In genomic region chr15:79333409-79333808, GRCm38 (mm10) we compare ENCODE assay signal across 13 mouse cellular contexts. TPM values are rescaled to one million over a fixed set of nuclear protein-coding genes. Genes with fewer than 3 reads are reported as not detected.
A peak's percentile ranks its signal among the peaks of the same experiment; 100 is the strongest.
DNase-seq lines count a peak whose midpoint lies in the region; ATAC-seq and TF ChIP-seq lines count a peak whose summit lies in the region.
"Had no signal": no experiment of that assay in that cellular context is flagged by ENCODE, and none has a peak within 500 bp of the region (broad histone marks: within the 10 kb centered on the region; RNA-seq: fewer than 3 reads in every experiment).

No protein-coding gene starts in this region.

- no peak overlapping the region for H3K27ac ChIP-seq in kidney, postnatal 0 days
- H3K27ac ChIP-seq in kidney, embryonic 14.5 days (ENCODE audit: low read depth, low read length), result no peak overlapping the region
- no peak overlapping the region for H3K27ac ChIP-seq in intestine, postnatal 0 days (ENCODE audit: low read depth, low read length)
- no peak overlapping the region for H3K27ac ChIP-seq in hindbrain, embryonic 16.5 days (ENCODE audit: low read depth, low read length)
- no peak overlapping the region for H3K27ac ChIP-seq in midbrain, embryonic 16.5 days (ENCODE audit: low read length)
- H3K27ac ChIP-seq: layer of hippocampus, adult 2 months; limb, embryonic 13.5 days; midbrain, embryonic 15.5 days had no signal

- WGBS in kidney, postnatal 0 days, result 56% methylated on average over 4 of the region's 4 CpGs
- 59% methylated on average over 4 of the region's 4 CpGs for WGBS in kidney, embryonic 14.5 days
- 36% methylated on average over 4 of the region's 4 CpGs for WGBS in intestine, postnatal 0 days
- WGBS in hindbrain, embryonic 16.5 days, result 78% methylated on average over 4 of the region's 4 CpGs
- 89% methylated on average over 4 of the region's 4 CpGs for WGBS in midbrain, embryonic 16.5 days

- H3K9me3 ChIP-seq in kidney, postnatal 0 days (replicated peaks; ENCODE audit: low read length), result no peaks in the 10 kb centered on the region
- H3K9me3 ChIP-seq in kidney, embryonic 14.5 days (ENCODE audit: control insufficient read depth, low read length), result no peaks in the 10 kb centered on the region
- no peaks in the 10 kb centered on the region for H3K9me3 ChIP-seq in intestine, postnatal 0 days (ENCODE audit: control insufficient read depth)
- no peaks in the 10 kb centered on the region for H3K9me3 ChIP-seq in hindbrain, embryonic 16.5 days (ENCODE audit: control insufficient read depth, low read length)
- no peaks in the 10 kb centered on the region for H3K9me3 ChIP-seq in midbrain, embryonic 16.5 days (replicated peaks; ENCODE audit: control insufficient read depth, low read length, poor library complexity, severe bottlenecking)
- H3K9me3 ChIP-seq: limb, embryonic 13.5 days; midbrain, embryonic 15.5 days had no signal

- H3K4me3 ChIP-seq in kidney, postnatal 0 days (replicated peaks; ENCODE audit: low read depth, low read length), result no peak overlapping the region
- H3K4me3 ChIP-seq in kidney, embryonic 14.5 days (ENCODE audit: low read length), result no peak overlapping the region
- no peak overlapping the region for H3K4me3 ChIP-seq in intestine, postnatal 0 days (ENCODE audit: low read depth, low read length)
- no peak overlapping the region for H3K4me3 ChIP-seq in hindbrain, embryonic 16.5 days (ENCODE audit: low read length)
- no peak overlapping the region for H3K4me3 ChIP-seq in midbrain, embryonic 16.5 days (ENCODE audit: low read depth, low read length)
- H3K4me3 ChIP-seq: layer of hippocampus, adult 2 months; limb, embryonic 13.5 days; midbrain, embryonic 15.5 days had no signal

- no peaks in the 10 kb centered on the region for H3K4me1 ChIP-seq in kidney, postnatal 0 days (replicated peaks; ENCODE audit: insufficient read depth, low read length)
- H3K4me1 ChIP-seq in kidney, embryonic 14.5 days (ENCODE audit: control insufficient read depth, insufficient read depth, low read length), result no peaks in the 10 kb centered on the region
- H3K4me1 ChIP-seq in intestine, postnatal 0 days (replicated peaks; ENCODE audit: control insufficient read depth, insufficient read depth, low read length), result no peaks in the 10 kb centered on the region
- no peaks in the 10 kb centered on the region for H3K4me1 ChIP-seq in hindbrain, embryonic 16.5 days (ENCODE audit: control insufficient read depth, insufficient read depth, low read depth, low read length)
- H3K4me1 ChIP-seq in midbrain, embryonic 16.5 days (ENCODE audit: control insufficient read depth, insufficient read depth, low read length), result no peaks in the 10 kb centered on the region
- H3K4me1 ChIP-seq: midbrain, embryonic 15.5 days had no signal

- H3K27me3 ChIP-seq in kidney, postnatal 0 days (ENCODE audit: insufficient read depth, low read length), result no peaks in the 10 kb centered on the region
- H3K27me3 ChIP-seq in kidney, embryonic 14.5 days (ENCODE audit: control insufficient read depth, insufficient read depth, low read length), result no peaks in the 10 kb centered on the region
- H3K27me3 ChIP-seq in intestine, postnatal 0 days (replicated peaks; ENCODE audit: control insufficient read depth, insufficient read depth, low read length), result no peaks in the 10 kb centered on the region
- H3K27me3 ChIP-seq in hindbrain, embryonic 16.5 days (replicated peaks; ENCODE audit: control insufficient read depth, insufficient read depth, low read length), result no peaks in the 10 kb centered on the region
- H3K27me3 ChIP-seq in midbrain, embryonic 16.5 days (ENCODE audit: control insufficient read depth, insufficient read depth, low read depth, low read length), result no peaks in the 10 kb centered on the region
- H3K27me3 ChIP-seq: limb, embryonic 13.5 days; midbrain, embryonic 15.5 days had no signal

- H3K4me2 ChIP-seq in kidney, postnatal 0 days (ENCODE audit: low read length), result no peak overlapping the region
- no peak overlapping the region for H3K4me2 ChIP-seq in kidney, embryonic 14.5 days (replicated peaks; ENCODE audit: low read depth, low read length)
- H3K4me2 ChIP-seq in intestine, postnatal 0 days (replicated peaks; ENCODE audit: low read depth), result no peak overlapping the region
- no peak overlapping the region for H3K4me2 ChIP-seq in hindbrain, embryonic 16.5 days (ENCODE audit: low read length)
- H3K4me2 ChIP-seq in midbrain, embryonic 16.5 days (ENCODE audit: low read length), result no peak overlapping the region
- H3K4me2 ChIP-seq: limb, embryonic 13.5 days; midbrain, embryonic 15.5 days had no signal

- H3K9ac ChIP-seq in kidney, postnatal 0 days (ENCODE audit: low read depth, low read length), result no peak overlapping the region
- no peak overlapping the region for H3K9ac ChIP-seq in kidney, embryonic 14.5 days (ENCODE audit: low read depth, low read length)
- H3K9ac ChIP-seq in intestine, postnatal 0 days (ENCODE audit: low read depth, low read length), result no peak overlapping the region
- H3K9ac ChIP-seq in hindbrain, embryonic 16.5 days (ENCODE audit: low read depth, low read length), result no peak overlapping the region
- H3K9ac ChIP-seq in midbrain, embryonic 16.5 days (ENCODE audit: low read depth, low read length), result no peak overlapping the region
- H3K9ac ChIP-seq: limb, embryonic 13.5 days; midbrain, embryonic 15.5 days had no signal

- no peak for TF ChIP-seq CTCF in kidney, postnatal 0 days (IDR thresholded peaks at IDR 0.05; ENCODE audit: low read depth)
- TF ChIP-seq CTCF in intestine, postnatal 0 days (IDR thresholded peaks at IDR 0.05; ENCODE audit: low read depth), result peak; percentile 21; the same call in 1 of the 2 replicates

- no peak for ATAC-seq in kidney, postnatal 0 days (replicated peaks; ENCODE audit: low FRiP score, low read depth)
- ATAC-seq in kidney, embryonic 14.5 days (ENCODE audit: low FRiP score, low TSS enrichment), result no peak
- no peak for ATAC-seq in intestine, postnatal 0 days
- no peak for ATAC-seq in hindbrain, embryonic 16.5 days
- no peak for ATAC-seq in midbrain, embryonic 16.5 days
- ATAC-seq: midbrain, embryonic 15.5 days had no signal

- DNase-seq in kidney, postnatal 0 days (ENCODE audit: low spot score), result peak; percentile 59
- DNase-seq in MN1 (ENCODE audit: low spot score), result peak; percentile 77
- DNase-seq in skeletal muscle tissue, adult 2 months (ENCODE audit: low read depth, low spot score), result peak; percentile 47
- DNase-seq: cerebellum, adult 9-10 months; heart, postnatal 4 days; thymus, postnatal 36 days had no signal

- H3K36me3 ChIP-seq in kidney, postnatal 0 days (ENCODE audit: insufficient read depth, low read length), result no peaks in the 10 kb centered on the region
- H3K36me3 ChIP-seq in kidney, embryonic 14.5 days (ENCODE audit: control insufficient read depth, insufficient read depth, low read length), result no peaks in the 10 kb centered on the region
- no peaks in the 10 kb centered on the region for H3K36me3 ChIP-seq in intestine, postnatal 0 days (ENCODE audit: control insufficient read depth, insufficient read depth)
- H3K36me3 ChIP-seq in hindbrain, embryonic 16.5 days (ENCODE audit: control insufficient read depth, insufficient read depth, low read length), result no peaks in the 10 kb centered on the region
- no peaks in the 10 kb centered on the region for H3K36me3 ChIP-seq in midbrain, embryonic 16.5 days (ENCODE audit: control insufficient read depth, insufficient read depth, low read length)
- H3K36me3 ChIP-seq: limb, embryonic 13.5 days; midbrain, embryonic 15.5 days had no signal

RNA-seq across cellular contexts. Expression of gene Pla2g6, which starts 5.2 kb away (rescaled TPM):
- 10.7 and 12.2 TPM in 2 replicates for polyA plus RNA-seq in kidney, postnatal 0 days (2015; fragmentation: Nextera tagmentation; extraction: Ambion mirVana)
- polyA plus RNA-seq in kidney, embryonic 14.5 days (2014; fragmentation: Nextera tagmentation; extraction: Ambion mirVana), result 10.9 and 17.0 TPM in 2 replicates
- 17.4 and 22.1 TPM in 2 replicates for polyA plus RNA-seq in intestine, postnatal 0 days (2015; fragmentation: Nextera tagmentation; extraction: Ambion mirVana)
- polyA plus RNA-seq in hindbrain, embryonic 16.5 days (2015; fragmentation: Nextera tagmentation; extraction: Ambion mirVana), result 23.0 and 29.3 TPM in 2 replicates
- polyA plus RNA-seq in midbrain, embryonic 16.5 days (2015; fragmentation: Nextera tagmentation; extraction: Ambion mirVana), result 29.8 and 35.3 TPM in 2 replicates

RNA-seq across cellular contexts. Expression of gene Maff, which starts 13.0 kb away (rescaled TPM):
- 6.9 and 7.3 TPM in 2 replicates for polyA plus RNA-seq in kidney, postnatal 0 days (2015; fragmentation: Nextera tagmentation; extraction: Ambion mirVana)
- 3.4 and 3.6 TPM in 2 replicates for polyA plus RNA-seq in kidney, embryonic 14.5 days (2014; fragmentation: Nextera tagmentation; extraction: Ambion mirVana)
- 6.6 and 8.8 TPM in 2 replicates for polyA plus RNA-seq in intestine, postnatal 0 days (2015; fragmentation: Nextera tagmentation; extraction: Ambion mirVana)
- 1.1 and 1.2 TPM in 2 replicates for polyA plus RNA-seq in hindbrain, embryonic 16.5 days (2015; fragmentation: Nextera tagmentation; extraction: Ambion mirVana)
- polyA plus RNA-seq in midbrain, embryonic 16.5 days (2015; fragmentation: Nextera tagmentation; extraction: Ambion mirVana), result 0.85 and 0.86 TPM in 2 replicates

RNA-seq across cellular contexts. Expression of gene Baiap2l2, which starts 48.1 kb away (rescaled TPM):
- 23.9 and 25.0 TPM in 2 replicates for polyA plus RNA-seq in kidney, postnatal 0 days (2015; fragmentation: Nextera tagmentation; extraction: Ambion mirVana)
- polyA plus RNA-seq in kidney, embryonic 14.5 days (2014; fragmentation: Nextera tagmentation; extraction: Ambion mirVana), result 6.1 and 10.3 TPM in 2 replicates
- 19.3 and 21.3 TPM in 2 replicates for polyA plus RNA-seq in intestine, postnatal 0 days (2015; fragmentation: Nextera tagmentation; extraction: Ambion mirVana)
- polyA plus RNA-seq in hindbrain, embryonic 16.5 days (2015; fragmentation: Nextera tagmentation; extraction: Ambion mirVana), result 3.1 and 5.4 TPM in 2 replicates
- 1.3 and 3.6 TPM in 2 replicates for polyA plus RNA-seq in midbrain, embryonic 16.5 days (2015; fragmentation: Nextera tagmentation; extraction: Ambion mirVana)
